Mouse (Mus musculus) natural killer cell, adult 2 months (primary cell): Measurements from ENCODE around the gene Zfp946.
A peak's percentile ranks its signal among the peaks of the same experiment; 100 is the strongest.

Source experiments
- DNase-seq, 2 experiments: peaks; one replicate each; pipeline ENCODE4 v3.0.0; 2022; ENCODE audit warnings: low spot score in 2 of 2

Zfp946 gene

GRCm38 (mm10) chr17:22423952-22424617 lies at the start of gene Zfp946:
Zfp946 (plus strand) TSS chr17:22424222.
- DNase-seq = peak; percentile 36 to 52

GRCm38 (mm10) chr17:22410756-22411155 lies 13.3 kb upstream of the Zfp946 start:
- peak in 1 of 2 experiments; percentile 23 for DNase-seq

- peak; percentile 48 to 62 for DNase-seq
Observed at GRCm38 (mm10) chr17:22417510-22417909, 6.5 kb upstream of the Zfp946 start.

DNA sequence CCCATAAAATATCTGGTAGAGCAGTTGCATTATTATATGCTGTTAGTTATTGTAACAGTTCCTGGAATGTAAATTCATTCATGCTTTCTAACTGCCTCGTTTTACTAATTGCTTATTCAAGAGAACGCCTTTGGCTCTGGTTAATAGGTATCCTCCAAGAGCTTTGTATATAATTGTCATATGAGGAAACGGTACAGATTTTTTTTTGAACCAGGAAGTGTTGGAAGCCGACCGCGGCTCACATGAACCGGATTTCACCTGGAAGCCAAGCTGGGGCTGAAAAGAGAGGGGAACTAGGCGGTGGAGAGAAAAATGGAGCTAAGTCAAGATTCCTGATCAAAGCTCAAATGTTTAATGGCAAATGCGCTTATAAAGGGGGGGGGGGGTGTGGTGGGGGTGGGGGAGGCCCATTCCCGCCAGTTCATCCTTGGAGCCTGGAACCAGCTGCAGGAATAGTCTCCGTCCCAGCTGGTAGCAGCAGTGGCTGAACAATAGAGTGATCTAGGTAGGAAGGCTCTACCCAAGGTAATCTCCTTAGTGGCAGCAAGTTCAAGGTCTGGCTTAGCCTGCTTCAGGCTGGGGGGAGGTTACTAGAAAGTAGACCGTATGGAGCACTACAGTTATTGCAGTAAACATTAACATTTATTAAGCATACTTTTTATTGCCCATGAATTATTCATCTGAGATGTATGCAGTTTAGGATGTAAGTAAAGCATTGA lies 773 bp downstream of the Zfp946 start:
- no peak for DNase-seq

- DNase-seq = no peak
Observed at GRCm38 (mm10) chr17:22447684-22448083, 23.7 kb downstream of the Zfp946 start.

DNA sequence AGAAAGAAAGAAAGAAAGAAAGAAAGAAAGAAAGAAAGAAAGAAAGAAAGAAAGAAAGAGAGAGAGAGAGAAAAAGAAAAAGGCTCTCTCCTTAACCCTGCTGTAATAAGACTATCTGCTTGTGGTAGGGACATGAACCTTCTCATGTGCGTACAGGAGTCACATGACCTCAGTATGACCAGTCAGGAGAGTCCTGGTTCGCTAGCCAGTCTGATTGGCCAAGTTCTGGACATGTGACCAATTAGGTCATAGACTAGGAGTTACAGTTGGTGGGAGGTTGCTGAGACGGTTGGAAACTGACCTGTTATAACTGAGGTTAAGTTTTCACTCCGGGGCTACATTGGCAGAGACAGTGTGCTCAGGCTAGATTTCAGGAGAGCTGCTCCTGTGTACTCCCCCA lies 73.1 kb downstream of the Zfp946 start:
- no peak for DNase-seq
